Mouse (Mus musculus) embryonic stem cell, embryonic (primary cell): ENCODE results near the gene Spag5.

Source experiments
- CTCF ChIA-PET, 4 experiments: fragments of 300-600 bp in 2 of 4; fragments of 350-600 bp in 2 of 4; sonication (Branson Sonifier 250); formaldehyde crosslinking; loops; one replicate each; lab custom pipeline; 2022; ENCODE audit warnings: inconsistent platforms in 2 of 4; lab: Charles Lee
- POLR2A ChIA-PET, 4 experiments: fragments of 300-600 bp in 2 of 4; fragments of 350-600 bp in 2 of 4; sonication (Branson Sonifier 250); formaldehyde crosslinking; loops; one replicate each; lab custom pipeline; 2022; ENCODE audit warnings: antibody characterized with exemption in 4 of 4, inconsistent platforms in 1 of 4; lab: Charles Lee

Spag5 gene

GRCm38 (mm10) chr11:78355471-78356238, 54.3 kb downstream of the Spag5 start:
- POLR2A ChIA-PET = interaction anchor here in 3 of 4 experiments (0.6 to 2.3 kb wide), 27 partner anchors 9 to 449 kb away, joined by 3 to 11 read pairs (median 3); partner anchors contain the start of genes Slc46a1 (in 2 of the 3), Pigs (in 1 of the 3), Poldip2 (in 1 of the 3) and Rpl23a (in 1 of the 3)
- CTCF ChIA-PET = interaction anchor here (0.5 to 11.7 kb wide), 55 partner anchors 8 to 601 kb away, joined by 3 to 380 read pairs (median 3); partner anchors contain the start of genes Slc13a2 (in 2 of the 4), Pigs (in 1 of the 4) and Slc46a1 (in 1 of the 4)

- CTCF ChIA-PET = interaction anchor here (0.5 to 11.7 kb wide), 93 partner anchors 8 to 838 kb away, joined by 3 to 380 read pairs (median 4); partner anchors contain the start of genes Pigs (in 3 of the 4), Sarm1 (in 3 of the 4), Slc13a2 (in 3 of the 4) and Slc46a1 (in 2 of the 4)
- POLR2A ChIA-PET = interaction anchor here (0.5 to 4.5 kb wide), 57 partner anchors 8 to 452 kb away, joined by 3 to 78 read pairs (median 4); partner anchors contain the start of genes Slc46a1 (in 2 of the 4), Aldoc (in 1 of the 4), Foxn1 (in 1 of the 4) and Ift20 (in 1 of the 4)
Observed at GRCm38 (mm10) chr11:78358330-78359007, 57.1 kb downstream of the Spag5 start.

- POLR2A ChIA-PET = interaction anchor here in 3 of 4 experiments (0.5 to 4.5 kb wide), 41 partner anchors 8 to 266 kb away, joined by 3 to 78 read pairs (median 4); partner anchors contain the start of genes Ift20 (in 2 of the 3), Slc13a2 (in 2 of the 3), Tnfaip1 (in 2 of the 3) and Fam222b (in 1 of the 3)
- CTCF ChIA-PET = interaction anchor here (0.5 to 11.7 kb wide), 62 partner anchors 9 to 156 kb away, joined by 3 to 380 read pairs (median 4); partner anchors contain the start of genes Slc46a1 (in 2 of the 4), Aldoc (in 1 of the 4), Foxn1 (in 1 of the 4) and Pigs (in 1 of the 4)
Observed at GRCm38 (mm10) chr11:78360125-78360788, 58.9 kb downstream of the Spag5 start.

GRCm38 (mm10) chr11:78360789-78361131, 59.4 kb downstream of the Spag5 start:
- ChIA-PET POLR2A (interaction anchor here in 3 of 4 experiments (0.5 to 4.5 kb wide), 39 partner anchors 8 to 266 kb away, joined by 3 to 78 read pairs (median 4); partner anchors contain the start of genes Ift20 (in 2 of the 3), Slc13a2 (in 2 of the 3), Tnfaip1 (in 2 of the 3) and Fam222b (in 1 of the 3)), CTCF (interaction anchor here (0.5 to 11.7 kb wide), 57 partner anchors 8 to 155 kb away, joined by 3 to 380 read pairs (median 5); partner anchors contain the start of genes Slc46a1 (in 2 of the 4), Aldoc (in 1 of the 4), Foxn1 (in 1 of the 4) and Pigs (in 1 of the 4))

- CTCF ChIA-PET = interaction anchor here (0.5 to 11.7 kb wide), 11 partner anchors 11 to 96 kb away, joined by 3 to 380 read pairs (median 4); no protein-coding TSS in a partner anchor
- POLR2A ChIA-PET = interaction anchor here in 2 of 4 experiments (0.6 to 1.7 kb wide), 8 partner anchors 8 to 59 kb away, joined by 3 to 7 read pairs (median 3); partner anchors contain the start of genes Foxn1 (in 1 of the 2) and Slc13a2 (in 1 of the 2)
Observed at GRCm38 (mm10) chr11:78363309-78364007, 62.1 kb downstream of the Spag5 start.

GRCm38 (mm10) chr11:78364103-78364502, 62.8 kb downstream of the Spag5 start:
- ChIA-PET CTCF (interaction anchor here (0.5 to 10.7 kb wide), 10 partner anchors 23 to 196 kb away, joined by 3 to 245 read pairs (median 4); no protein-coding TSS in a partner anchor), POLR2A (interaction anchor here in 2 of 4 experiments (1.1 to 1.7 kb wide), 6 partner anchors 22 to 479 kb away, joined by 3 to 7 read pairs (median 4); partner anchors contain the start of genes Foxn1 (in 1 of the 2) and Slc13a2 (in 1 of the 2))

- CTCF ChIA-PET = interaction anchor here in 3 of 4 experiments (0.6 to 10.7 kb wide), 10 partner anchors 9 to 1361 kb away, joined by 3 to 245 read pairs (median 6); no protein-coding TSS in a partner anchor
Observed at GRCm38 (mm10) chr11:78367456-78368225, 66.3 kb downstream of the Spag5 start.

GRCm38 (mm10) chr11:78370389-78370788, 69.1 kb downstream of the Spag5 start:
- POLR2A ChIA-PET = interaction anchor here in 3 of 4 experiments (0.6 to 3.2 kb wide), 23 partner anchors 10 to 586 kb away, joined by 3 to 19 read pairs (median 4); partner anchors contain the start of genes Pigs (in 2 of the 3), Slc13a2 (in 1 of the 3) and Slc46a1 (in 1 of the 3)
- CTCF ChIA-PET = interaction anchor here (0.6 to 4.8 kb wide), 17 partner anchors 10 to 85 kb away, joined by 3 to 22 read pairs (median 8); no protein-coding TSS in a partner anchor

More at GRCm38 (mm10) chr11:78367456-78368225, 66.3 kb downstream of the Spag5 start:
- POLR2A ChIA-PET = interaction anchor here (0.8 to 4.8 kb wide), 8 partner anchors 9 to 55 kb away, joined by 3 to 38 read pairs (median 3); partner anchors contain the start of gene Slc13a2 (in 1 of the 4)

- ChIA-PET CTCF (interaction anchor here in 3 of 4 experiments (0.6 to 4.8 kb wide), 8 partner anchors 11 to 28 kb away, joined by 3 to 21 read pairs (median 4); no protein-coding TSS in a partner anchor), POLR2A (interaction anchor here in 2 of 4 experiments (1.0 to 3.4 kb wide), 9 partner anchors 8 to 49 kb away, joined by 3 to 10 read pairs (median 6); no protein-coding TSS in a partner anchor)
Observed at GRCm38 (mm10) chr11:78371711-78372110, 70.4 kb downstream of the Spag5 start.
